Comparison of ENCODE assay signal across 7 mouse cellular contexts in the genomic region with DNA sequence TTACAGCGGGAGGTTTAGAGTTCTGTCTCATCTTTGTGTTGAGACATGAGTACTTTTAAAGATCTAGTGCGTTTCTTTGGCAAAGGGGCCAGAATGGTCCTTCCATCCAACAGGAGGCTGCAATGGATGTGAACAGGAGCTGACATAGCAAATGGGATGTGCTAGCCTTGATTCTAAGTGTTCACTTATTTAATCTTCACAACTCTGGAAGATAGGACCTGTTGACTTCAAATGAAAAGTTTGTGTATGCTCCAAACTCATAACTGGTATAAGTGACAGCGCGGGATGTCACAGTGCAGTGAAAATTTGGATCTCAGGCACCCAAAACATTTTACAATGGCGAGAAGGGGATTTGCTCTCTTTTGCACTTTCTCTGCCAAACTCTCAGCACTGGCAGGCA. TPM values are rescaled to one million over a fixed set of nuclear protein-coding genes. Genes with fewer than 3 reads are reported as not detected.
DNase-seq lines count a peak whose midpoint lies in the region; ATAC-seq and TF ChIP-seq lines count a peak whose summit lies in the region.

No protein-coding gene starts in this region.

- H3K4me1 ChIP-seq in liver, embryonic 12.5 days = no peaks in the 10 kb centered on the region
- peaks cover 7% of the 10 kb centered on the region; the same call in 1 of the 2 replicates for H3K4me1 ChIP-seq in liver, postnatal 0 days (ENCODE audit: insufficient read depth)
- H3K4me1 ChIP-seq in forebrain, embryonic 14.5 days (ENCODE audit: control insufficient read depth, insufficient read depth, low read length) = peaks cover 19% of the 10 kb centered on the region
- peaks cover 27% of the 10 kb centered on the region; the same call in 1 of the 2 replicates for H3K4me1 ChIP-seq in limb, embryonic 12.5 days (replicated peaks)
- peaks cover 3% of the 10 kb centered on the region for H3K4me1 ChIP-seq in small intestine, adult 2 months (ENCODE audit: control insufficient read depth, insufficient read depth, insufficient read length, low read length)

- TF ChIP-seq CTCF in liver, postnatal 0 days (IDR thresholded peaks at IDR 0.05; ENCODE audit: low read depth) = no peak
- no peak for TF ChIP-seq CTCF in small intestine, adult 2 months (IDR thresholded peaks at IDR 0.05; ENCODE audit: extremely low read depth, insufficient read length, insufficient replicate concordance, low read depth, low read length)

- WGBS in liver, embryonic 12.5 days (ENCODE audit: insufficient replicate concordance) = 20% methylated on average over 5 of the region's 5 CpGs
- 20% methylated on average over 5 of the region's 5 CpGs for WGBS in liver, postnatal 0 days (ENCODE audit: insufficient replicate concordance)
- 22% methylated on average over 5 of the region's 5 CpGs for WGBS in forebrain, embryonic 14.5 days
- WGBS in limb, embryonic 12.5 days = 32% methylated on average over 5 of the region's 5 CpGs
- WGBS in small intestine, adult 2 months = 28% methylated on average over 5 of the region's 5 CpGs

- DNase-seq in liver, postnatal 0 days = no peak
- peak; percentile 1 for DNase-seq in forebrain, embryonic 14.5 days (ENCODE audit: low spot score)
- DNase-seq in left cerebral cortex, adult 11 months (ENCODE audit: low spot score) = no peak
- no peak for DNase-seq in cerebellum, adult 11-12 months

- H3K9ac ChIP-seq in liver, embryonic 12.5 days = no peak overlapping the region
- no peak overlapping the region for H3K9ac ChIP-seq in liver, postnatal 0 days (replicated peaks)
- H3K9ac ChIP-seq in forebrain, embryonic 14.5 days (ENCODE audit: low read length) = no peak overlapping the region
- H3K9ac ChIP-seq in limb, embryonic 12.5 days (replicated peaks) = peak overlapping the region; percentile 70

- no peak for ATAC-seq in liver, embryonic 12.5 days
- no peak for ATAC-seq in liver, postnatal 0 days
- no peak for ATAC-seq in forebrain, embryonic 14.5 days
- ATAC-seq in limb, embryonic 12.5 days (ENCODE audit: insufficient number of reproducible peaks, insufficient read depth, low FRiP score, low TSS enrichment, low read depth) = no peak

- no peaks in the 10 kb centered on the region for H3K36me3 ChIP-seq in liver, embryonic 12.5 days
- no peaks in the 10 kb centered on the region for H3K36me3 ChIP-seq in liver, postnatal 0 days (replicated peaks; ENCODE audit: insufficient read depth, low read length)
- no peaks in the 10 kb centered on the region for H3K36me3 ChIP-seq in forebrain, embryonic 14.5 days (ENCODE audit: control insufficient read depth, insufficient read depth, low read length)
- H3K36me3 ChIP-seq in limb, embryonic 12.5 days = no peaks in the 10 kb centered on the region
- H3K36me3 ChIP-seq in small intestine, adult 2 months (ENCODE audit: control insufficient read depth, insufficient read depth, low read length) = no peaks in the 10 kb centered on the region

- no peak overlapping the region for H3K27ac ChIP-seq in liver, embryonic 12.5 days
- H3K27ac ChIP-seq in liver, postnatal 0 days (ENCODE audit: low read depth) = no peak overlapping the region
- no peak overlapping the region for H3K27ac ChIP-seq in forebrain, embryonic 14.5 days (ENCODE audit: low read depth, low read length)
- H3K27ac ChIP-seq in limb, embryonic 12.5 days = peak overlapping the region; percentile 85
- H3K27ac ChIP-seq in small intestine, adult 2 months (ENCODE audit: insufficient read depth, low read depth, low read length) = no peak overlapping the region

- H3K4me3 ChIP-seq in liver, embryonic 12.5 days = no peak overlapping the region; the same call in 1 of the 2 replicates
- no peak overlapping the region for H3K4me3 ChIP-seq in liver, postnatal 0 days (ENCODE audit: low read depth, low read length)
- peak overlapping the region; percentile 41 for H3K4me3 ChIP-seq in forebrain, embryonic 14.5 days (ENCODE audit: low read depth, low read length)
- peak overlapping the region; percentile 59 for H3K4me3 ChIP-seq in limb, embryonic 12.5 days (replicated peaks)
- peak overlapping the region; percentile 36; the same call in 1 of the 2 replicates for H3K4me3 ChIP-seq in small intestine, adult 2 months (ENCODE audit: low read depth, low read length)

- peak overlapping the region; percentile 58; the same call in 1 of the 2 replicates for H3K4me2 ChIP-seq in liver, embryonic 12.5 days
- no peak overlapping the region for H3K4me2 ChIP-seq in liver, postnatal 0 days (ENCODE audit: low read depth, low read length)
- peak overlapping the region; percentile 96 for H3K4me2 ChIP-seq in forebrain, embryonic 14.5 days (ENCODE audit: low read length)
- H3K4me2 ChIP-seq in limb, embryonic 12.5 days = peak overlapping the region; percentile 97

- peaks cover 37% of the 10 kb centered on the region for H3K27me3 ChIP-seq in liver, embryonic 12.5 days (replicated peaks)
- peaks cover 31% of the 10 kb centered on the region for H3K27me3 ChIP-seq in liver, postnatal 0 days (ENCODE audit: insufficient read depth, low read length)
- peaks cover 21% of the 10 kb centered on the region for H3K27me3 ChIP-seq in forebrain, embryonic 14.5 days (replicated peaks; ENCODE audit: control insufficient read depth, insufficient read depth, low read length)
- peaks cover 13% of the 10 kb centered on the region for H3K27me3 ChIP-seq in limb, embryonic 12.5 days
- no peaks in the 10 kb centered on the region; the same call in 1 of the 2 replicates for H3K27me3 ChIP-seq in small intestine, adult 2 months (ENCODE audit: control insufficient read depth, insufficient read depth, low read length)

- no peak for TF ChIP-seq POLR2A in small intestine, adult 2 months (IDR thresholded peaks at IDR 0.05; ENCODE audit: low read depth, low read length)

- no peaks in the 10 kb centered on the region for H3K9me3 ChIP-seq in liver, embryonic 12.5 days (replicated peaks)
- H3K9me3 ChIP-seq in liver, postnatal 0 days (ENCODE audit: low read length) = no peaks in the 10 kb centered on the region
- H3K9me3 ChIP-seq in forebrain, embryonic 14.5 days (replicated peaks; ENCODE audit: control insufficient read depth, low read length) = no peaks in the 10 kb centered on the region
- H3K9me3 ChIP-seq in limb, embryonic 12.5 days = no peaks in the 10 kb centered on the region

- TF ChIP-seq EP300 in liver, postnatal 0 days (IDR thresholded peaks at IDR 0.05; ENCODE audit: low read depth) = no peak

RNA-seq across cellular contexts. Expression of a gene that starts 1.4 kb away (rescaled TPM):
- polyA plus RNA-seq in liver, embryonic 12.5 days (2016; fragmentation: Nextera tagmentation; extraction: Ambion mirVana) = 0.75 and 0.93 TPM in 2 replicates
- polyA plus RNA-seq in liver, postnatal 0 days (2015; fragmentation: Nextera tagmentation; extraction: Ambion mirVana) = 0.02 and 0.06 TPM in 2 replicates
- polyA plus RNA-seq in forebrain, embryonic 14.5 days (2014; fragmentation: Nextera tagmentation; extraction: Ambion mirVana) = 0.79 and 1.6 TPM in 2 replicates
- 30.4 and 33.4 TPM in 2 replicates for polyA plus RNA-seq in limb, embryonic 12.5 days (2016; fragmentation: Nextera tagmentation; extraction: Ambion mirVana)
- polyA plus RNA-seq in small intestine, adult 2 months (2012; rRNA removed) = 0.28 and 0.57 TPM in 2 replicates

Comparison
In these comparisons a context has a peak if more than half of its experiments do, and no peak if none do; other contexts are left out.
1. H3K4me3 ChIP-seq: peak in forebrain, embryonic 14.5 days (single experiment), limb, embryonic 12.5 days (single experiment) and small intestine, adult 2 months (single experiment); none in liver, embryonic 12.5 days (single experiment) and liver, postnatal 0 days (single experiment).
2. RNA of a gene that starts 1.4 kb away (polyA plus RNA-seq): 30.4 to 33.4 TPM in limb, embryonic 12.5 days; 0.79 to 1.6 TPM in forebrain, embryonic 14.5 days, 0.75 to 0.93 TPM in liver, embryonic 12.5 days, 0.28 to 0.57 TPM in small intestine, adult 2 months and 0.02 to 0.06 TPM in liver, postnatal 0 days; every median in the first group is over 10 times any median in the second.